Mouse (Mus musculus) lung, adult 2 months (tissue): ENCODE measurements around the gene Fndc3b. TPM values are rescaled to one million over a fixed set of nuclear protein-coding genes. Genes with fewer than 3 reads are reported as not detected.

Experiments
- DNase-seq: peaks from one replicate; pipeline ENCODE4 v3.0.0; 2022
- H3K4me1 ChIP-seq: fragments of 200-500 bp; 2 replicates; pipeline ENCODE4 v1.6.1; 2011; ENCODE audit warnings: low read length; ENCODE audit not compliant: control insufficient read depth, insufficient read depth
- H3K4me3 ChIP-seq: fragments of 200-500 bp; replicated peaks from 2 replicates; pipeline ENCODE3; 2011; ENCODE audit warnings: low read depth, mild to moderate bottlenecking, control low read depth, low read length; ENCODE audit errors: extremely low read depth
- CTCF ChIP-seq: fragments of 200-500 bp; IDR thresholded peaks from 2 replicates; pipeline ENCODE4 v1.5.1; 2011; ENCODE audit warnings: mild to moderate bottlenecking, low read length, control low read depth; ENCODE audit not compliant: insufficient read depth
- POLR2A ChIP-seq: fragments of 200-500 bp; IDR thresholded peaks from 2 replicates; pipeline ENCODE4 v1.6.1; 2011; ENCODE audit warnings: low read depth, mild to moderate bottlenecking, control low read depth, low read length, borderline replicate concordance; ENCODE audit errors: extremely low read depth
- WGBS: fragments of 180-500 bp; shearing (Covaris S2); methylation state at CpG from one replicate; pipeline ENCODE4 v1.1.7; 2018; 5-methylcytosine and 5-hydroxymethylcytosine counted together
- polyA plus RNA-seq: library from polyadenylated mRNA; depleted of rRNA; stranded (reverse); fragments of >200 nt; gene quantifications from 2 replicates; pipeline ENCODE4 v1.2.3, GENCODE M21; 2012

The Fndc3b gene
- polyA plus RNA-seq, 1 experiment, result 23.8 TPM

GRCm38 (mm10) chr3:27516536-27516935 lies 194.6 kb downstream of the Fndc3b start:
- H3K4me1 ChIP-seq, result peaks cover 3% of the 10 kb centered on the region
- H3K4me3 ChIP-seq, result no peak overlapping the region
- WGBS, result 41% methylated on average over 5 of the region's 5 CpGs
- TF ChIP-seq CTCF, result 0 out of 2 replicates have a peak, but pooled peaks have one; percentile 5
- TF ChIP-seq POLR2A, result no peak
- no peak for DNase-seq

- WGBS, result 68% methylated on average over 10 of the region's 10 CpGs
- no peak for DNase-seq
- H3K4me3 ChIP-seq, result no peak overlapping the region
- TF ChIP-seq CTCF (no peak), POLR2A (no peak)
- no peaks in the 10 kb centered on the region for H3K4me1 ChIP-seq
These were observed 199.3 kb downstream of the Fndc3b start for GRCm38 (mm10) chr3:27511765-27512164.

- no peak for DNase-seq
- 86% methylated on average over 3 of the region's 3 CpGs for whole genome bisulfite sequencing
- TF ChIP-seq CTCF (no peak), POLR2A (no peak)
- Histone ChIP-seq H3K4me3 (no peak overlapping the region), H3K4me1 (no peaks in the 10 kb centered on the region)
These were observed 204.2 kb downstream of the Fndc3b start for GRCm38 (mm10) chr3:27506886-27507285.

GRCm38 (mm10) chr3:27505582-27505981 lies 205.5 kb downstream of the Fndc3b start:
- DNase-seq, result no peak
- Histone ChIP-seq H3K4me3 (no peak overlapping the region), H3K4me1 (no peaks in the 10 kb centered on the region)
- WGBS, result 80% methylated on average over 3 of the region's 3 CpGs
- TF ChIP-seq CTCF (no peak), POLR2A (no peak)

- 80% methylated on average over 7 of the region's 7 CpGs for WGBS
- Histone ChIP-seq H3K4me1 (no peaks in the 10 kb centered on the region), H3K4me3 (no peak overlapping the region)
- no peak for DNase-seq
- TF ChIP-seq POLR2A, result no peak
- no peak for TF ChIP-seq CTCF
These were observed 207.6 kb downstream of the Fndc3b start for GRCm38 (mm10) chr3:27503279-27504038.

- Histone ChIP-seq H3K4me3 (no peak overlapping the region), H3K4me1 (no peaks in the 10 kb centered on the region)
- DNase-seq, result no peak
- TF ChIP-seq POLR2A, result no peak
- TF ChIP-seq CTCF, result no peak
- 86% methylated on average over 14 of the region's 14 CpGs for WGBS
These were observed 215.6 kb downstream of the Fndc3b start for GRCm38 (mm10) chr3:27495296-27496073.

- no peaks in the 10 kb centered on the region for H3K4me1 ChIP-seq
- no peak overlapping the region for H3K4me3 ChIP-seq
- 75% methylated on average over 6 of the region's 6 CpGs for WGBS
- TF ChIP-seq POLR2A (no peak), CTCF (no peak)
- no peak for DNase-seq
These were observed 216.4 kb downstream of the Fndc3b start for GRCm38 (mm10) chr3:27494698-27495097.

- H3K4me3 ChIP-seq, result no peak overlapping the region
- H3K4me1 ChIP-seq, result no peaks in the 10 kb centered on the region
- TF ChIP-seq POLR2A, result no peak
- no peak for TF ChIP-seq CTCF
- 83% methylated on average over 8 of the region's 8 CpGs for WGBS
- DNase-seq, result no peak
These were observed 217.0 kb downstream of the Fndc3b start for GRCm38 (mm10) chr3:27494066-27494465.

- no peaks in the 10 kb centered on the region for H3K4me1 ChIP-seq
- no peak for DNase-seq
- TF ChIP-seq CTCF, result no peak
- TF ChIP-seq POLR2A, result no peak
- WGBS, result 71% methylated on average over 6 of the region's 6 CpGs
- no peak overlapping the region for H3K4me3 ChIP-seq
These were observed 219.3 kb downstream of the Fndc3b start for GRCm38 (mm10) chr3:27491821-27492220.
